Mouse (Mus musculus) activated CD4-positive, CD25-positive, alpha-beta regulatory T cell, adult 9 weeks (primary cell): ENCODE measurements around the gene Tmem44. TPM values are rescaled to one million over a fixed set of nuclear protein-coding genes. Genes with fewer than 3 reads are reported as not detected.

Experiments
- polyA plus RNA-seq: library from polyadenylated mRNA; unstranded; fragments of 100-300 nt; shearing (Covaris generic); gene quantifications from one replicate; pipeline ENCODE4 v1.2.1, GENCODE M21; 2017

Gene Tmem44
- polyA plus RNA-seq, result 0.34 TPM

DNA sequence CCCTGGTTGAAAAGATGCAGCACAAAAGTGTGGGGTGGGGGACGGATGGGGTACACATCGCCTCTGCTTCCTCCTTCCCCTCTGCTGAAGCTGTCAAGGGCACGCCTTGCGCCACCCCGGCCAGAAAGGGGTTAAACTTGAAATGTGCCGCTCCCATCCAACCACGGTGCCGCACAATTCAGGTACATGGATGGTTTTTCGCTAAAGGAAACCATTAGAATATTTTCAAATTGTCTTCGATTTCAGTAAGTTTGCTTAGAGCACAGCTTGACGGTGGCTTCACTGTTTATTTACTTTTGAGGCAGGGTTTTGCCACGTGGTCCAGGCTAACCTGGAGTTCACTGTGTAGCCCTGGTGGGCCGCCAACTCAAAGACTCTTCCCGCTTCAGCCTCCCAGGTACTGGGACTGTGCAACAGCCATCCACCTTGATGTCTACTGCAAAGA lies at the start of gene Tmem44:
Gene Tmem44 (minus strand): TSS at position 95 of the 445 bp plus-strand sequence.

DNA sequence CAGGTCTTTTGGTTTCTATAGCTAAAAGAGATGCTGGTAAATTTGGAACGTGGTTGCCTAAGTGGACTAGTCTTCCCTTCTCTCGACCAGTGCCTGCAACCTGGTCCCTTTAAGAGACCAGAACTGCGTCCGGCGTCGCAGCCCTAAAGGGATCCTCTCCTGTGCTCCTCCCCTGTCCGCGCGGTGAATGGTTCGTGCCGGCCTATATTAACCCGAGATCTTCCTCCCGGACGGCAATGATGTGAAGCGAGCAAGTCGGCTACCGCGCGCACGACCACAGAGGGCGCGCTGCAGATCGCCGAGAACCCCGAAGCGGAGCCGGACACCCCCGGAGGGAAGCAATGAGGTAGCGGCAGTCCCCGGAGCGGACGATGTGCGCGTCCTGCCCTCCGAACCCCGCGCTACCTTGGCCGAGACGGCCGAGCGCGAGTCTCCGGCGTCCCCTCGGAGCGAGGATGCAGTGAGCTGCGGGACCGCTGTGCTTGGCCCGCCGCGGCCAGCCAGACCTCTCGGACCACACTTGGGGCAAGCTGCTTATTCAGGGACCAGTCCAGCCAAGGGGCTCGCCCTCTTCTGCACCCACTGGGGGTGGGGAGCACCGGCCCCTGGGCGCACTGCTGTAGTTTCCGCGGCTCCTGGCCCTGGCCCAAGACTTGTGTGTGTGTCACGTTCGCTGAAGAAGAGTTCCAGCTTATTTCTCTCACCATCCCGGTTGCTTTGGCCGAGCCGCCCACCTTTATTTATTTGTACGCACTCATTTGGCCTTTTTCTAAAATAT lies 49.0 kb upstream of the Tmem44 start, which contains the start of gene Fam43a:
Gene Fam43a (plus strand): TSS at position 233 of the 778 bp plus-strand sequence.

DNA sequence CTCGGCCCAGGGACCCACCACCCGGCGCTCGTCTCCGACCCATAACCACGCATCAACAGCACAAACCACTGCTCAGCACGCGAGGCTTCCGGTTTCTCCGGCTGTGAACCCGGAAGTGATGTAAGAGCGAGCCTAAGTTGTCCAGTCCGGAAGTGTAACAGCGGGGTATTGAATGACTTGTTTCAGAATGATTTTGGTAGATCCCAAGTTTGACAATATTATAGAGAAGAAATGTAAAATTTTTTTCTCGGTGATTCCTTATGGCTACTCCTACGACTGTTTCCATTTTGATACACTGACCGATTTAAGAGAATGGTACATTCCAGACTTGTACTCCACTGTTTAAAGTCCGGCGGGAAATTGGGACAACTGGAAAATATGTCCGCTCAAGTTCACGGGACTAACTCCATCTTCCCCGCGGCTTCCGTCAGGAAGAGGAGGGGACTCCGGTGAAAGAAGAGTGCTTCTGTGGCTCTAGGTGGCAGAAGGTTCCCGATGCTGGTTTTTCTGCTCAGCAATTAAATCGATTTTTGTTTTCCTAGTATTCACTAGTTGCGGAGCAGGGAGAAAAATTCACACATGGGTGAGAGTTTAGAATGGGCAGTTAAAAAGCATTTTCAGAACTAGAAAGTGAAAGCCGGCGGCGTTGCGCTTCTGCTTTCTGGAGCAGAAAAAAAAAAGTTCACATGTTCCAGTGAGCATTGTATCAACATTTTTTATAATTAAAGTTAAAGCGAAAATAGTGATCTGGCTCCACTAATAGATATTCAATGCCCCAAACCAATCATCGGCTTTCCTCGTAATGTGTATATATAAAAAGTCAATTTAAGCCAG lies 37.1 kb upstream of the Tmem44 start, which contains the start of gene Lsg1:
Gene Lsg1 (minus strand): TSS at position 99 of the 834 bp plus-strand sequence.

Other genes with a start within 250 kb of the Tmem44 start
- gene Gp5, start 240.1 kb downstream of the Tmem44 start, polyA plus RNA-seq, result not detected
- gene Atp13a3, start 144.9 kb downstream of the Tmem44 start, polyA plus RNA-seq, result 5.2 TPM
- 76.3 TPM for gene Lsg1, start 36.8 kb upstream of the Tmem44 start, polyA plus RNA-seq
- gene Fam43a, start 48.9 kb upstream of the Tmem44 start, polyA plus RNA-seq, result 5.5 TPM